Mouse (Mus musculus) liver, embryonic 15.5 days (tissue): ENCODE measurements around the gene Neurl4. TPM values are rescaled to one million over a fixed set of nuclear protein-coding genes. Genes with fewer than 3 reads are reported as not detected.
"Not testable (repeated sequence)": the region's sequence is repeated elsewhere in the genome, so short reads cannot be mapped to it uniquely, and the experiment has no call there.

Source experiments
- ATAC-seq: fragments of 200-750 bp; cut with Nextera tagmentation; 2 replicates; pipeline ENCODE4 v1.8.0; 2017; ENCODE audit warnings: moderate number of reproducible peaks, mild to moderate bottlenecking, moderate library complexity; ENCODE audit not compliant: insufficient read depth
- H3K27ac ChIP-seq: fragments of 300-500 bp; sonication (generic); replicated peaks from 2 replicates; pipeline ENCODE4 v1.5.1; 2015; ENCODE audit warnings: mild to moderate bottlenecking, inconsistent platforms
- H3K27me3 ChIP-seq: fragments of 300-500 bp; sonication (generic); 2 replicates; pipeline ENCODE4 v1.6.1; 2015; ENCODE audit warnings: mild to moderate bottlenecking, inconsistent platforms
- H3K36me3 ChIP-seq: fragments of 300-500 bp; sonication (generic); replicated peaks from 2 replicates; pipeline ENCODE4 v1.6.1; 2015; ENCODE audit warnings: moderate library complexity, mild to moderate bottlenecking, inconsistent platforms
- H3K4me1 ChIP-seq: fragments of 300-500 bp; sonication (generic); replicated peaks from 2 replicates; pipeline ENCODE4 v1.6.1; 2015; ENCODE audit warnings: inconsistent platforms
- H3K4me2 ChIP-seq: fragments of 300-500 bp; sonication (generic); 2 replicates; pipeline ENCODE4 v1.6.1; 2015; ENCODE audit warnings: moderate library complexity, mild to moderate bottlenecking, inconsistent platforms
- H3K4me3 ChIP-seq: fragments of 300-500 bp; sonication (generic); replicated peaks from 2 replicates; pipeline ENCODE4 v1.5.1; 2015; ENCODE audit warnings: mild to moderate bottlenecking, inconsistent platforms
- H3K9ac ChIP-seq: fragments of 300-500 bp; sonication (generic); 2 replicates; pipeline ENCODE4 v1.6.1; 2015; ENCODE audit warnings: moderate library complexity, mild to moderate bottlenecking, inconsistent platforms
- H3K9me3 ChIP-seq: fragments of 300-500 bp; sonication (generic); replicated peaks from 2 replicates; pipeline ENCODE4 v1.6.1; 2016; ENCODE audit warnings: inconsistent platforms
- WGBS: fragments of 180-500 bp; shearing (Covaris S2); methylation state at CpG from one replicate; pipeline ENCODE4 v1.1.7; 2015; ENCODE audit warnings: mixed read lengths; ENCODE audit not compliant: insufficient replicate concordance; 5-methylcytosine and 5-hydroxymethylcytosine counted together
- polyA plus RNA-seq: library from polyadenylated mRNA; unstranded; fragments of >200 nt; fragmentation: Nextera tagmentation; extraction: Ambion mirVana; gene quantifications from 2 replicates; pipeline ENCODE4 v1.2.1, GENCODE M21; 2015

Neurl4 gene
- polyA plus RNA-seq, 1 experiment from 2014 or later = 2.7 TPM

DNA sequence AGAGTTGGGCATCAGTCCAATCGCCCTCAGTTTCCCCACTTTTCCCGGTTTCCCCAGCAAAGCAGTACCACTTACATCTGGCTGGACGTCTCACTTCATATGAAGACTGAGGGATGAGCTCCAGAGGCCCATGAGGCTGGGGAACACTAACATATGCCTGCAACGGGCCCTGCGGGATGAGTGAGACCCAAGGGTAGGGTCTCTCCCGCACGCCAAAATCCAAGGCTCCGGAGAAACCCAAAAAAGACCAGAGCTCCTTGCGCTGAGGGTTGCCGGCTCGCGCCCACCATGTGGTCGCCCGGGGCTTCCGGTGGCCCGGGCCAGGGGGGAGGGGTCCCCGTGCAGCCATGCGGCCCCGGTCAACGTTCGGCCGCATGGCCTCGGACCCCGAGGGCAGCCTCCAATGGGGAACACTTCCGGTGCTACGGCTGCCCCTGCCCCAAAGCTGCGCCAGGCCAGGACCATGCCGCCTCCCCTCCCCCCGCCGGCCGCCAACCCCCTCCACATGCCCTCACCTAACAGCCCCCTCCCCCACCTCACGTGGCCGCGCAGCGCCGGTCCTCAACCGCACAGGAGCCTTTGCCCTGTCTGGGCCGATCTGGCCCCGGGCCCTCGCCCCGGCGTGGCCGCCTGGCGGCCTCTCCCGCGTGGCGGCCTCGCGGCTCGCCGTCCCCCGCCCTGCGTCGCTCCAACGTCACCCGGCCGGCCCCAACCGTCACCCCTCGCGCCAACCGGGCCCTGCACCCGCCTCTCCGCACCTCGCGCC lies 19.6 kb downstream of the Neurl4 start:
- Histone ChIP-seq H3K27ac (peak overlapping the region; percentile 97), H3K4me1 (peaks cover 65% of the 10 kb centered on the region), H3K36me3 (peaks cover 41% of the 10 kb centered on the region), H3K9me3 (no peaks in the 10 kb centered on the region), H3K4me2 (peak overlapping the region; percentile 90), H3K9ac (peak overlapping the region; percentile 97), H3K27me3 (no peaks in the 10 kb centered on the region), H3K4me3 (peak overlapping the region; percentile 88)
- peak; percentile 11 for ATAC-seq
- WGBS = under 1% methylated on average over 63 of the region's 65 CpGs

DNA sequence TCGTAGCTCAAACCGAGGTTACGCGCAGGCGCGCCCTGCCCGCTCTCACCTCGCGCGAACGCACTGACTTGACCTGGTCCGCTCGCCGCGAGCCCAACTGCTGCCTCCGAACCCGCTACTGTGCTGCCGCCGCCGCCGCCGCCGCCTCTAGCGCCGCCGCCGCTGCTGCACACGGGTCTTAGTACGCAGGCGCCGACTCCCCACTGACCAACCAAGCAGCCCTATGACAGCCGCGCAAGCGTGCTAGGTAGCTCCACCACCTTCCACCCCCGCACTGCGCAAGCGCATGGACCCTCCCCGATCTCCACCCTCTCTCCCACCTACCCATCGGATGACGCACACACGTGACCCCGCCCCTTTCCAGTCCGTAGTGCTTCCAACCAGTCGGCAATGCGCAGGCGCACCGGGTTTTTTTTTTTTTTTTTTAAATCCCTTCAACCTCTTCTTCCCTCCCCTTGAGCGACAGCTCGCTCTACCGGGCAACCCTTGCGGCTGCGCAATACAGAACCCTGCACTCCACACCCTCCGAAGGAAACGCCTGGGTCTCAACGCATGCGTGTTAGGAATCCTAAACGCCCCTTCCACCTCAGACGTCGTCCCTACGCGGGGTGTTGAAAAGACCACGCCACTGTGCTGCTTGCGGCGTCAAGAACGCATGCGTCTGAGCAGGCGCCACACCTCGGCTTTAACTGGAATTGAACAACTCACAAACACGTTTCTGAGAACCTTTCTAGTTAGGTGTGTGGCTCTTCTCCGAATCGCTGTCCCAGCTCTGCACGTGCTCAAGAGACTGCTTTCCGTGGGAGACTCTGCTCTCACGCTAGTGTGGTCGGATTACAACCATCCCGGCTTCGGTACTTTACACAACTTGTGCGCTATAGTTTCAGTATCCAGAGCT lies 20.5 kb downstream of the Neurl4 start, which contains the start of gene Eif5a:
TSS of gene Eif5a (minus strand) at position 845 of the 898 bp plus-strand sequence.
- H3K9me3 ChIP-seq = no peaks in the 10 kb centered on the region
- peak within 1 kb of the TSS; percentile 88 for H3K4me3 ChIP-seq
- peaks cover 56% of the 10 kb centered on the region for H3K4me1 ChIP-seq
- H3K27me3 ChIP-seq = no peaks in the 10 kb centered on the region
- peak within 1 kb of the TSS; percentile 97 for H3K27ac ChIP-seq
- peaks cover 32% of the 10 kb centered on the region for H3K36me3 ChIP-seq
- peak within 1 kb of the TSS; percentile 90 for H3K4me2 ChIP-seq
- WGBS = under 1% methylated on average over 78 of the region's 78 CpGs
- peak; percentile 90 for ATAC-seq
- peak within 1 kb of the TSS; percentile 97 for H3K9ac ChIP-seq

DNA sequence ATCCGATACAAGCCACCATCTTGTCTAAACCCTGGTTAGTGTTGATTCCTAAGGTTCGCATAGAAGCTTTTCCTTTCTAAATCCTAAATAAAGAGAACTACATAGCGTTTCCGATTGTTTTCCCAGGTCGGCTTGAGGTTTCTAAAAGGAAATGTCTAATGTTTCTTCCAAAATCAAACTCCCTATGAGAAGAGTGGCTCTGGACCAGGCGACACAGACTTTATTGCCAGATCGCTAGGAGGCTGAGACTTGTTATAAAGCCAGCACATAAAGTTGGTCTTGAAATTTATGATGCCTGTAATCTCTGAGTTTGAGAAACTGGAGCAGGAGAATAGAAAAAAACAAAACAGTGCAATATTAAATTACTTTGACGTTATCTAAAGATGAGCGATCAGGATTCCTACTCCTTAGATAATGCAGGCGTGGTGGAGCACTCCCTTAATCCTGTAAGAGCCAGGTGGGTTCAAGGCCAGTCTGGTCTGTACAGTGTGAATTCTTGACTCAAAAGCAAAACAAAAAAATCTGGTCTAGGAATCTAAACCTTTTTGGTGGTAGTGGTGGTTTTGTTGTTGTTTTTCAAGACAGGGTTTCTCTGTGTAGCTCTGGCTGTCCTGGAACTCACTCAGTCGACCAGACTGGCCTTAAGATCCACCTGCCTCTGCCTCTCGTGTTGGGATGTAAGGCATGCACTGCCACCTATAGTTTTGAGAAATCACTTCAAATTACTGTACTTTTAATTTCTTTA lies 21.3 kb downstream of the Neurl4 start:
- H3K27ac ChIP-seq = peak overlapping the region; percentile 97
- H3K27me3 ChIP-seq = no peaks in the 10 kb centered on the region
- peak overlapping the region; percentile 88 for H3K4me3 ChIP-seq
- H3K9me3 ChIP-seq = no peaks in the 10 kb centered on the region
- H3K36me3 ChIP-seq = peaks cover 23% of the 10 kb centered on the region
- H3K9ac ChIP-seq = peak overlapping the region; percentile 67
- 3% methylated on average over 12 of the region's 12 CpGs for WGBS
- peak overlapping the region; percentile 90 for H3K4me2 ChIP-seq
- H3K4me1 ChIP-seq = peaks cover 48% of the 10 kb centered on the region
- ATAC-seq = no peak

DNA sequence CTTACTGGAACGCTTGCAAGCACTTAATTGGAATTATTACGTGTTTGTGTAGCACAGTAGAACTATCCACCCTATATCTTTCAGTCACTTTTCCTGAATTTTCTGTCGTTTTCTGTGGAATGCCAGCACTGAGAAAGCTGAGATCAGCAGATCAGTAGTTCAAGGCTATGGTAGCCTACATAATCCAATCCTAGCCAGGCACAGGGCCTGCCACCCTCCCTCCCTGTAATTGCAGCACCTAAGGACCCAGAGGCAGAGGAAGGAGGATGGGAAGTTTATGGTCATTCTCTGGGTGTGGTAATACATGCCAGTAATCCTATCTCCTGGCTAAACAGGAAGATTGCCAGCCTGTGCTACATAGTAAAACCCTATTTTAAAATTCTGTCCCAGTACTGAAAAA lies 21.9 kb downstream of the Neurl4 start:
- Histone ChIP-seq H3K9me3 (no peaks in the 10 kb centered on the region), H3K27ac (peak overlapping the region; percentile 97), H3K9ac (peak overlapping the region; percentile 67), H3K27me3 (no peaks in the 10 kb centered on the region), H3K4me1 (peaks cover 41% of the 10 kb centered on the region), H3K36me3 (peaks cover 17% of the 10 kb centered on the region), H3K4me3 (peak overlapping the region; percentile 88), H3K4me2 (peak overlapping the region; percentile 90)
- ATAC-seq = no peak
- 62% methylated on average over 3 of the region's 3 CpGs for WGBS

DNA sequence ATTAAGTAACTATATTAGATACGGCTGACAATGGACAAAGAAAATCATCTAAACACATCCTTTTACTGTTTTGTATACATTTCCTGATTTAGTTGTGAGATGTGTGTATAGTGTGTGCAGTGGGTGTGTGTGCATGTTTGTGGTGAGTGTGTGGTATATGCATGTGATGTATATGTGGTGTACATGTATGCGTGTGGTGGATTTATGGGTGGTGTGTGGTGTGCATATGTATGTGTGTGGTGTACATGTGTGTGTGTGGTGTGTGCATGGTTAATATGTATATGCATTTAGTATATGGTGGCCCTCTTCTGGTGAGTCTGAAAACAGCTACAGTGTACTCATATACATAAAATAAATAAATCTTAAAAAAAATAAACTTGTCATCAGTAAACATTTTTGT lies 26.6 kb downstream of the Neurl4 start:
- no peak for ATAC-seq
- Histone ChIP-seq H3K4me2 (no peak overlapping the region), H3K27me3 (no peaks in the 10 kb centered on the region), H3K9ac (no peak overlapping the region), H3K27ac (no peak overlapping the region), H3K36me3 (no peaks in the 10 kb centered on the region), H3K4me1 (peaks cover 21% of the 10 kb centered on the region), H3K9me3 (no peaks in the 10 kb centered on the region), H3K4me3 (no peak overlapping the region)
- 84% methylated on average over 2 of the region's 2 CpGs for WGBS

DNA sequence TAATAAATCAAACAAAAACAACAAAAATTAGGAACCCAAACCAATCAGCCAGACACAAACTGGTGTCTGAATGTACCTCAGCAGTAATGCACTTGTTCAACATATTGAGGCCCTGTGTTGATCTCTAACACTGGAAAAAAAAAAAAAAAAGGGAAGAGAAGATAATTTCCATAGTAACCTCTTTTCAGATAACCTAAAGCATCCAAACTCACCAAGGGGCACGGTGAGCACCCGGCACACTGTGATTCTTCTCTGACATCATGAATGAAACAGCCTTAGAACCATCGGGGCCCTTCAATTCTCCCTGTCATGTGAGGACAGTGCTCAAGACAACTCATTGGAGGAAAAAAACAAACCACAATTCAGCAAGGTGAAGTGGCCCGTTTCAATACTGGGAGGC lies 28.8 kb downstream of the Neurl4 start:
- Histone ChIP-seq H3K4me1 (peaks cover 15% of the 10 kb centered on the region), H3K9me3 (no peaks in the 10 kb centered on the region), H3K27me3 (peaks cover 9% of the 10 kb centered on the region), H3K4me2 (no peak overlapping the region), H3K9ac (no peak overlapping the region), H3K36me3 (no peaks in the 10 kb centered on the region), H3K4me3 (no peak overlapping the region), H3K27ac (no peak overlapping the region)
- ATAC-seq = no peak
- WGBS = 35% methylated on average over 4 of the region's 4 CpGs

DNA sequence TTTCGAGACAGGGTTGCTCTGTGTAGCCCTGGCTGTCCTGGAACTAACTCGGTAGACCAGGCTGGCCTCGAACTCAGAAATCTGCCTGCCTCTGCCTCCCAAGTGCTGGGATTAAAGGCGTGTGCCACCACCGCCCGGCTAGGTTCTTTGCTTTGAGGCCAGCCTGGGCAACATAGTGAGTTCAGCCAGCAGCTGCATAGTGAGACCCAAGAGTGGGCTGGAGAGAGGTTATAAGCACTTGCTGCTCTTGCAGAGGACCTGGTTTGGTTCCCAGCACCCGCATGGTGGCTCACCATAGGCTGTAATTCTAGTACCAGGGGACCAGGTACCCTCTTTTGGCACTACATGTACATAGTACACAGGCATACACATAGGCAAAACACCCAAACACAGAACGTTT lies 29.3 kb downstream of the Neurl4 start:
- H3K9me3 ChIP-seq, H3K9ac ChIP-seq, H3K36me3 ChIP-seq, H3K4me3 ChIP-seq, ATAC-seq, H3K4me2 ChIP-seq, H3K27ac ChIP-seq: not testable (repeated sequence)
- WGBS = 79% methylated on average over 8 of the region's 8 CpGs
- H3K4me1 ChIP-seq = peaks cover 20% of the 10 kb centered on the region
- H3K27me3 ChIP-seq = peaks cover 13% of the 10 kb centered on the region

DNA sequence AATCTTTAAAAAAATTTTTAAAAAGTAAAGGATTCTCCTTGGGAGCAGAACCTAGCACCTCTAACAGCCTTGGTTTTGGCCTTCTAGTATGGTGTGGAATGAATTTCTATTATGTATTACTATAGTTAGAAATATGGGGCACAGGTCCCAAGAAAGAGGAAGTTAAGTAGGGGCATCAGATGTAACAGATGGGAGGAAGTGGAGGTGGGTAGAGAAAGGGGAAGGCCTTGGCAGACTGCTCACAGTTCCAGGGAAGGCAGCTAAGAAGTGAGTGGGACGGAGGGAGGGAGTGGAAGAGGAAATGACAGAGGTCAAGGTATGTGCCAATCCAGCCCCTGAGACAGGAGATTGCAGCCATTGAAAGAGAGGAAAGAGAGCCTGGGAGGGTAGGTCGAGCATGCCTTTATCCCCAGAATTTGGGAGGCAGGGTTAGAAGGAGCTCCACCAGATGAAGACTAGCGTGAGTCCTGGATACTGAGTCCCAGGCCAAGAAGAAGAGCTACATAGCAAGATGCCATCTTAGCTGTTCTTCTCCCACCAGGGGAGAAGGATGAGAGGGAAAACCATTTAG lies 30.2 kb downstream of the Neurl4 start:
- Histone ChIP-seq H3K9me3 (no peaks in the 10 kb centered on the region), H3K27ac (no peak overlapping the region), H3K36me3 (no peaks in the 10 kb centered on the region), H3K4me3 (no peak overlapping the region), H3K4me2 (no peak overlapping the region), H3K27me3 (peaks cover 22% of the 10 kb centered on the region), H3K9ac (no peak overlapping the region), H3K4me1 (peaks cover 29% of the 10 kb centered on the region)
- ATAC-seq = no peak
- WGBS = 43% methylated on average over 3 of the region's 3 CpGs

DNA sequence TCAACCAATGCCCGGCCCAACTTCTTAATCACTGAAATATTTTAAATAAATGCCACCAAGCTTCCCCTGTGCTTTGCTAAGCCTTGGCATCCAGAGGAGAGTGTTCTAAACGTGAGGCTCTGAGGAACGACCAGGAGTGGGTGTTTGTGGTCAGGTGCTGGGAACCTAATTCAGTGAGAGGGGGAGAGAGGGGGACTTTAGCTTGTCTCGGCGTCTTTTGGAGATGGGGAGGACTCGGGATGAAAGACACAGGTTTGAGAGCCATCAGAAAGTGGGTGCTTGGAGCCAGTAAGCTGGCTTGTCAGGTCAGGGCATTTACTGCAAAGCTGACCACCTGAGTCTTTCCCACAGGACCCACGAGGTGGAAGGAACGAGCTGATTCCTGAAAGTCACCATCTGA lies 30.9 kb downstream of the Neurl4 start:
- WGBS = 43% methylated on average over 8 of the region's 8 CpGs
- H3K9me3 ChIP-seq = no peaks in the 10 kb centered on the region
- no peaks in the 10 kb centered on the region for H3K36me3 ChIP-seq
- peaks cover 36% of the 10 kb centered on the region for H3K4me1 ChIP-seq
- H3K27me3 ChIP-seq = peaks cover 29% of the 10 kb centered on the region
- ATAC-seq = no peak
- H3K27ac ChIP-seq = no peak overlapping the region; the same call in 1 of the 2 replicates
- H3K9ac ChIP-seq = no peak overlapping the region
- H3K4me3 ChIP-seq = no peak overlapping the region
- no peak overlapping the region for H3K4me2 ChIP-seq

DNA sequence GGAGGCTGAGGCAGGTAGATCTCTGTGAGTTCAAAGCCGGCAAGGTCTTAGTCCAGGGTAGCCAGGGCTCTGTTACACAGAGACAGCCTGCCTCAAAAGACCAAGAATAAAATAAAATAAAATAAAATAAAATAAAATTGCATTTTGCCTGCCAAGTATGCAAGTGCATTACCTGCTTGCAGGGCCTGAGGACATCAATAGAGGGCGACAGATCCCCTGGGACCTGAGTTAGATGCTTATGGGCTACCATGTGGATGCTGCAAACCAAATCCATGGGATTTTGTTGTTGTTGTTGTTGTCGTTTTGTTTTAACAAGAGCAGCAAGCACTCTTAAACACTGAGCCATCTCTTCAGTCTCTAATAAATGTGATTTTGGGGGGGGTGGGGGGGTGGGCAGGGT lies 31.4 kb downstream of the Neurl4 start:
- Histone ChIP-seq H3K4me1 (peaks cover 36% of the 10 kb centered on the region), H3K27me3 (peaks cover 34% of the 10 kb centered on the region), H3K4me3 (no peak overlapping the region), H3K9me3 (no peaks in the 10 kb centered on the region), H3K36me3 (no peaks in the 10 kb centered on the region), H3K27ac (no peak overlapping the region), H3K4me2 (no peak overlapping the region), H3K9ac (no peak overlapping the region)
- ATAC-seq = no peak
- 33% methylated on average over 3 of the region's 3 CpGs for WGBS
